Mouse (Mus musculus) neural tube, embryonic 15.5 days (tissue): ENCODE measurements around the gene Prm2. TPM values are rescaled to one million over a fixed set of nuclear protein-coding genes. Genes with fewer than 3 reads are reported as not detected.

Source experiments
- ATAC-seq: fragments of 200-750 bp; cut with Nextera tagmentation; 2 replicates; pipeline ENCODE4 v1.8.0; 2017; ENCODE audit warnings: mild to moderate bottlenecking, moderate TSS enrichment, moderate library complexity; ENCODE audit not compliant: low FRiP score
- H3K27ac ChIP-seq: fragments of 300-500 bp; sonication (generic); replicated peaks from 2 replicates; pipeline ENCODE4 v1.5.1; 2015; ENCODE audit warnings: mild to moderate bottlenecking, inconsistent platforms
- H3K27me3 ChIP-seq: fragments of 300-500 bp; sonication (generic); replicated peaks from 2 replicates; pipeline ENCODE4 v1.6.1; 2015; ENCODE audit warnings: inconsistent platforms
- H3K36me3 ChIP-seq: fragments of 300-500 bp; sonication (generic); 2 replicates; pipeline ENCODE4 v1.6.1; 2015; ENCODE audit warnings: inconsistent platforms
- H3K4me1 ChIP-seq: fragments of 300-500 bp; sonication (generic); 2 replicates; pipeline ENCODE4 v1.6.1; 2015; ENCODE audit warnings: inconsistent platforms
- H3K4me2 ChIP-seq: fragments of 300-500 bp; sonication (generic); 2 replicates; pipeline ENCODE4 v1.6.1; 2015; ENCODE audit warnings: inconsistent platforms, mild to moderate bottlenecking, moderate library complexity
- H3K4me3 ChIP-seq: fragments of 300-500 bp; sonication (generic); replicated peaks from 2 replicates; pipeline ENCODE4 v1.5.1; 2015; ENCODE audit warnings: mild to moderate bottlenecking, inconsistent platforms
- H3K9ac ChIP-seq: fragments of 300-500 bp; sonication (generic); replicated peaks from 2 replicates; pipeline ENCODE4 v1.6.1; 2015; ENCODE audit warnings: mild to moderate bottlenecking, inconsistent platforms
- H3K9me3 ChIP-seq: fragments of 300-500 bp; sonication (generic); replicated peaks from 2 replicates; pipeline ENCODE4 v1.6.1; 2016; ENCODE audit warnings: inconsistent platforms
- WGBS: fragments of 180-500 bp; shearing (Covaris S2); methylation state at CpG from one replicate; pipeline ENCODE4 v1.1.7; 2015; ENCODE audit warnings: mixed read lengths; 5-methylcytosine and 5-hydroxymethylcytosine counted together
- polyA plus RNA-seq: library from polyadenylated mRNA; unstranded; fragments of >200 nt; fragmentation: Nextera tagmentation; extraction: Ambion mirVana; gene quantifications from 2 replicates; pipeline ENCODE4 v1.2.1, GENCODE M21; 2015

Prm2 gene
- polyA plus RNA-seq, 1 experiment from 2014 or later: not detected

- ATAC-seq: no peak
- 49% methylated on average over 19 of the region's 19 CpGs for WGBS
- Histone ChIP-seq H3K9me3 (no peaks in the 10 kb centered on the region), H3K4me1 (0 out of 2 replicates have a peak, but pooled peaks cover 3% of the 10 kb centered on the region), H3K36me3 (no peaks in the 10 kb centered on the region), H3K27me3 (no peaks in the 10 kb centered on the region), H3K4me2 (no peak overlapping the region), H3K9ac (no peak overlapping the region), H3K27ac (no peak overlapping the region), H3K4me3 (no peak overlapping the region)
These were observed 24.0 kb downstream of the Prm2 start for GRCm38 (mm10) chr16:10771769-10772510.

GRCm38 (mm10) chr16:10770531-10771325, 25.2 kb downstream of the Prm2 start:
- no peak overlapping the region for H3K4me2 ChIP-seq
- no peak for ATAC-seq
- WGBS: 52% methylated on average over 4 of the region's 4 CpGs
- no peak overlapping the region for H3K27ac ChIP-seq
- no peaks in the 10 kb centered on the region for H3K36me3 ChIP-seq
- no peaks in the 10 kb centered on the region for H3K27me3 ChIP-seq
- H3K9me3 ChIP-seq: no peaks in the 10 kb centered on the region
- H3K9ac ChIP-seq: no peak overlapping the region
- H3K4me1 ChIP-seq: 0 out of 2 replicates have a peak, but pooled peaks cover 3% of the 10 kb centered on the region
- no peak overlapping the region for H3K4me3 ChIP-seq

GRCm38 (mm10) chr16:10769661-10770060, 26.3 kb downstream of the Prm2 start:
- H3K4me1 ChIP-seq: 0 out of 2 replicates have a peak, but pooled peaks cover 3% of the 10 kb centered on the region

GRCm38 (mm10) chr16:10768821-10769220, 27.1 kb downstream of the Prm2 start:
- WGBS: 69% methylated on average over 9 of the region's 9 CpGs
- H3K4me1 ChIP-seq: 0 out of 2 replicates have a peak, but pooled peaks cover 3% of the 10 kb centered on the region
- no peak overlapping the region for H3K9ac ChIP-seq
- H3K4me2 ChIP-seq: no peak overlapping the region
- no peak overlapping the region for H3K4me3 ChIP-seq
- no peaks in the 10 kb centered on the region for H3K9me3 ChIP-seq
- no peaks in the 10 kb centered on the region for H3K36me3 ChIP-seq
- H3K27me3 ChIP-seq: no peaks in the 10 kb centered on the region
- no peak overlapping the region for H3K27ac ChIP-seq
- no peak for ATAC-seq

More at GRCm38 (mm10) chr16:10769661-10770060, 26.3 kb downstream of the Prm2 start:
- Histone ChIP-seq H3K36me3 (no peaks in the 10 kb centered on the region), H3K9ac (no peak overlapping the region), H3K27me3 (no peaks in the 10 kb centered on the region), H3K4me3 (no peak overlapping the region), H3K27ac (no peak overlapping the region), H3K4me2 (no peak overlapping the region), H3K9me3 (no peaks in the 10 kb centered on the region)
- ATAC-seq: no peak
- 53% methylated on average over 2 of the region's 2 CpGs for WGBS

DNA sequence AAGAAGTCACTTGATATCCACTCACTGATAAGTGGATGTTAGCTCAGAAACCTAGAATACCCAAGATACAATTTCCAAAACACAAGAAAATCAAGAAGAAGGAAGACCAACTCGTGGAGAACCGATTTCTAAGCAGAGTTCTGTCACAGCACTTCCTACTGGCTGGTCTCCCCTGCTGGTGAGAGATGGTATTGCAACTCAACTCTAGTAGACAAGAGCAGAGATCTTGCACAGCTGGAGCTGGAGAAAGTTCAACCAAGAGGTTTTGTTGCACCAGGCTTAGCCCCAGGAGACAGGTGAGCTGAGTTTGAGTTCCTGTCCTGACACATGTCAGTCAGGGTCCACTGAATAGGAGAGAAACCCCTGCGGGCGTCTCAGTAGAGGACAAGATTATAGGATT, 28.8 kb downstream of the Prm2 start:
- ATAC-seq: no peak
- H3K4me2 ChIP-seq: no peak overlapping the region
- H3K36me3 ChIP-seq: no peaks in the 10 kb centered on the region
- H3K9me3 ChIP-seq: no peaks in the 10 kb centered on the region
- no peak overlapping the region for H3K9ac ChIP-seq
- 52% methylated on average over 4 of the region's 4 CpGs for WGBS
- no peak overlapping the region for H3K4me3 ChIP-seq
- no peak overlapping the region for H3K27ac ChIP-seq
- no peaks in the 10 kb centered on the region for H3K27me3 ChIP-seq
- 0 out of 2 replicates have a peak, but pooled peaks cover 3% of the 10 kb centered on the region for H3K4me1 ChIP-seq

GRCm38 (mm10) chr16:10764323-10764722, 31.6 kb downstream of the Prm2 start:
- 63% methylated on average over 2 of the region's 2 CpGs for WGBS
- H3K27ac ChIP-seq: no peak overlapping the region
- no peak overlapping the region for H3K4me3 ChIP-seq
- H3K27me3 ChIP-seq: no peaks in the 10 kb centered on the region
- H3K9ac ChIP-seq: no peak overlapping the region
- no peak for ATAC-seq
- no peak overlapping the region for H3K4me2 ChIP-seq
- H3K4me1 ChIP-seq: no peaks in the 10 kb centered on the region
- H3K36me3 ChIP-seq: no peaks in the 10 kb centered on the region
- no peaks in the 10 kb centered on the region for H3K9me3 ChIP-seq

DNA sequence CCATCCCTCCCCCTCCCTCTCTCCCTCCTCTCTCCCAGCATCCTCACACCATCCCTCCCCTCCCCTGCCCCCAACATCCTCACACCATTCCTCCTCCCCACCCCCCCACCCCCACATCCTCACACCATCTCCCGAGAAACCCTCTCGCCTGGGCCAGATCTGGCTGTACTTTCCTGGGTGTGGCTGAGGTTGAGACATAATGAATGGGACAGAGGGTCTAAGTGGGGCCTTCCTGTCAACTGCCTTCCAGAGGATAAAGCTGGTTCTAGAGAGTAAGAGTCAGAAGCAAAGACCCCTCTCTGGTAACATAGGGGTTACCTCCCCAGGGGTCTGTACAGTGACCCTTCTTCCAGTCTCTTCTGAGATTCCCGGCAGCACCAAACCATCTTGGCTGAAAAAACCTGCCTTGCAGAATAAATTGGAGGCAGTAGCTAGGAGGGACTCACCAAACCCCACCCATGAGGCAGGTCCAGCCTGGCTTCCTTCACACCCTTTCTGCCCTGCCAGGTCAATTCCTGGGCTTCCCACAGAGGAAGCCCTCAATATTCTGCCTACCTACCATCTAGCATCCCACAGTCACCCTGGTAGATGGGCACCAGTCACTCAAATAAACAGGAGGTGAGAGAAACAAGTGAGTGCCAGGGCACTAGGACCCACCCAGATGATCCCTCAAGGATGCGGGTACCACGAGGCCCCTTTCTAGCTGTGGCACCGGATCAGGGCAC, 32.2 kb downstream of the Prm2 start:
- H3K4me1 ChIP-seq: no peaks in the 10 kb centered on the region
- H3K9ac ChIP-seq: no peak overlapping the region
- WGBS: 68% methylated on average over 6 of the region's 6 CpGs
- no peak overlapping the region for H3K27ac ChIP-seq
- no peak for ATAC-seq
- H3K4me3 ChIP-seq: no peak overlapping the region
- H3K4me2 ChIP-seq: no peak overlapping the region
- no peaks in the 10 kb centered on the region for H3K27me3 ChIP-seq
- H3K9me3 ChIP-seq: no peaks in the 10 kb centered on the region
- no peaks in the 10 kb centered on the region for H3K36me3 ChIP-seq

GRCm38 (mm10) chr16:10762569-10763180, 33.3 kb downstream of the Prm2 start:
- no peaks in the 10 kb centered on the region for H3K27me3 ChIP-seq
- no peak overlapping the region for H3K27ac ChIP-seq
- no peak overlapping the region for H3K9ac ChIP-seq
- H3K4me1 ChIP-seq: no peaks in the 10 kb centered on the region
- H3K36me3 ChIP-seq: no peaks in the 10 kb centered on the region
- no peak for ATAC-seq
- H3K4me2 ChIP-seq: no peak overlapping the region
- no peak overlapping the region for H3K4me3 ChIP-seq
- no peaks in the 10 kb centered on the region for H3K9me3 ChIP-seq
- 82% methylated on average over 5 of the region's 5 CpGs for WGBS

DNA sequence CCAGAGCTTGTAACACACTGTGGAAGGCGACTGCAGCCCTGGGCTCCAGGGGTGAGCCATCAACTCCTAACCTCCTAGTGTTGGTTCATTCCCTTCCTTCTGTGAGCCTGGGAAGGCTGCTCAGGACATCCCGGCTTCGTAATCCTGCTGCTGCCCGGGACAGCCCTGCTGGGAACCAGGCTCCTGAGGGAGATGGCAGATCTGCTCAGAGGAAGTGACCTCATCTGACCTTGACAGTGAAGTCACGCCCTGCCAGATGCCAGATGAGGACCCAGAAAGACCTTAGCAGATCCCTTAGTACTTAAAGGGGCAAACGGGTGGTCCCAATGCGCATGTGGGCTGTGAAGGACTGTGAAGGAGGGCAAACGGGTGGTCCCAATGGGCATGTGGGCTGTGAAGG, 34.8 kb downstream of the Prm2 start:
- H3K9ac ChIP-seq: no peak overlapping the region
- H3K4me3 ChIP-seq: no peak overlapping the region
- no peaks in the 10 kb centered on the region for H3K36me3 ChIP-seq
- no peaks in the 10 kb centered on the region for H3K4me1 ChIP-seq
- no peak for ATAC-seq
- no peak overlapping the region for H3K27ac ChIP-seq
- H3K9me3 ChIP-seq: no peaks in the 10 kb centered on the region
- 75% methylated on average over 8 of the region's 8 CpGs for WGBS
- H3K27me3 ChIP-seq: no peaks in the 10 kb centered on the region
- no peak overlapping the region for H3K4me2 ChIP-seq

DNA sequence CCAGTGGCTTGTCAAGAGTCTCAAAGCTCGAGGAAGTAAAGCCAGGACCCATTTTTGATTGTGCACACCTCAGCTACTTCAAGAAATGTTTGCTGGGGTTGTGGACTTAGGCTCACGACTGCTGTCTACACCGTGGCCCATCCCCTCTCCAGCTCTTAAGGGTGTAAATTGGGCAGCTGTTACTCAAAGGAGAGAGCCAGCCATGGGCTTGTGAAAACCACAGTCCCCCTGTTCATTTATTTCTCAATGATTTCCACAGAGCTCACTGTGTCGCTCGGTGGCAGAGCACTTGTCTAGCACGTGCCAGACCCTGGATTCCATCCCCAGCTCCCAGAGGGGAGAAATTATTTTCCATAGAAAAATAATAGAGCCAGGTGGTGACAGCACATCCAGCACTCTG, 39.8 kb downstream of the Prm2 start:
- H3K27me3 ChIP-seq: no peaks in the 10 kb centered on the region
- ATAC-seq: no peak
- 74% methylated on average over 6 of the region's 6 CpGs for WGBS
- no peak overlapping the region for H3K4me3 ChIP-seq
- H3K9ac ChIP-seq: no peak overlapping the region
- H3K4me1 ChIP-seq: no peaks in the 10 kb centered on the region
- H3K36me3 ChIP-seq: no peaks in the 10 kb centered on the region
- H3K27ac ChIP-seq: no peak overlapping the region
- H3K9me3 ChIP-seq: no peaks in the 10 kb centered on the region
- no peak overlapping the region for H3K4me2 ChIP-seq

DNA sequence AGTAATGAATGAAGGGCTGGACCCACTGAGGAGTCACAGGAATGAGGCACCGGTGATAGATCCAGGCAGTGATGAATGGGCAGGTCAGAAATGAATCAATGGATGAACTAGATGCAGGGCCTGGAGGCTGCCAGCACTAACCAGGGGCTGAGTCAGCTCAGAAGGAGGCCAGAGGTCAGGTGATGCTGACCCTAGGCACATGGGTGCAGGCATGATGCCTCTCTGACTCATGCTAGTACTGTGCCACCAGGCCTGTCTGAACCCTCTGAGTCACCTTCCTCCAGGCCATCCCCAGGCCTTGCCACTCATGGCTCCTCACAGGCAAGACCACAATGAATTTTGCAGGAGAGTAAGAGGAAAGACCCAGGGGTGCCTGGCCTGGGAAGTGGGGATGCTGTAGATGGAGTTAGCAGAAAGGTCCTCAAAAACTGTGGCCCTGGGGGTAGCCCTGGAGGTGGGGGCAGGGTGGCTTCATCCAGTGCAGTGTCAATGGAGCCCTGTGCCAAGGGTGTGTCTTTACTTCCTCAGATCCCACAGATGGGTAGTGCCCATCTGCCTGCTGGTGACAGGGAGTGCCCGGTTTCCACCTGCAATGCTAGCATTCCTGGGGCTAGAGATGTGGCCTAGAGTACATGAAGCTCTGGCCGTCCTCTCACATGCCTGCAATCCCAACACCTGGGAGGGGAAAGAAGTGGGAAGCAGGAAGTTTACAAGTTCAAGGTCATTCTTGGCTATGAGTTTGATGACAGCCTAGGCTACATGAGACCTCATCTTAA, 41.2 kb downstream of the Prm2 start:
- Histone ChIP-seq H3K9me3 (no peaks in the 10 kb centered on the region), H3K4me2 (no peak overlapping the region), H3K36me3 (no peaks in the 10 kb centered on the region), H3K27me3 (no peaks in the 10 kb centered on the region), H3K4me3 (no peak overlapping the region), H3K9ac (no peak overlapping the region), H3K4me1 (0 out of 2 replicates have a peak, but pooled peaks cover 3% of the 10 kb centered on the region), H3K27ac (no peak overlapping the region)
- WGBS: 91% methylated on average over 3 of the region's 3 CpGs
- no peak for ATAC-seq
